Mouse (Mus musculus): ENCODE measurements around the gene Fam131b. TPM values are rescaled to one million over a fixed set of nuclear protein-coding genes. Genes with fewer than 3 reads are reported as not detected.

Fam131b gene
- 0.89 TPM for polyA plus RNA-seq (2021)

DNA sequence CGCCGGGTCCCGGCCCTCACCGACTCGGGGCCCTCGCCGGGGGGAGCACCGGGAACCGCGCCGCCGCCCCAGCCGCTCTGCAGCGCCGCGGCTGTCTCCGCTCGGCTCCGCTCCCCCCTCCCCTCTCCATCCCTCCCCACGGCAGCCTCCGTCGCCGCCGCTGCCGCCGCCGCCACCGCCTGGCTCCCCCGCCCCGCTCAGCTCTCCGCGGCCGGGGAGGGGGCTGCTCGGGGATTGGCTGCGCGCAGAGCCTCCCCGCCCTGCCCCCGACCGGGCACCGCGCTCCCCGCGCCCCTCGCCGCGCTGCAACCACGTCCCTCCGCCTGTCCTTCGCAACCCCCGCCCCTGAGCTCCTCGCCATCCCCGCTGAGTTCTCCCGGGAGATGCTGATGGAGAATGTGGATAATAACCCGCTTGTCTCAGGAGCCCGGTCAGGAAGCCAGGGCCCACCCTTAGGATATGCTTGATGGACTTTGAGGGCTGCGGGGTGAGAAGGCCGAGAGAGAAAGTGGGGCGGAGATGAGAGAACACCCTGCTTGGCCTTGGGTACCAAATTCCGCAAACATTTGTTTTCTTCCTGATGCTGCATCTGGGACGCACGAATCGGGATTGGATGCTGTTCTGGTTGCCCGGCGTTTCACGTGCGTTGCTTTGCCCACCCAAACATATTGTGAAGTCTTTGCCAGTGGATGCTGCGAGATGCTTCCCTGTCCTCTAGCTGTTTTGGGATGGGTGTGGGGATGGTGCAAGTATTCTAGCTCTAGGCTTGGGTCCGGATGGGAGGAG is at the start of gene Fam131b:
Gene Fam131b (minus strand): TSS at position 162 of the 786 bp plus-strand sequence.
- in situ Hi-C loops (cut with MboI; ENCODE audit: low pct_unique_long_range_greater_than_20kb), result loop anchor here (5.0 to 25.0 kb wide), 2 partner anchors 97 to 538 kb away; no protein-coding TSS in a partner anchor

DNA sequence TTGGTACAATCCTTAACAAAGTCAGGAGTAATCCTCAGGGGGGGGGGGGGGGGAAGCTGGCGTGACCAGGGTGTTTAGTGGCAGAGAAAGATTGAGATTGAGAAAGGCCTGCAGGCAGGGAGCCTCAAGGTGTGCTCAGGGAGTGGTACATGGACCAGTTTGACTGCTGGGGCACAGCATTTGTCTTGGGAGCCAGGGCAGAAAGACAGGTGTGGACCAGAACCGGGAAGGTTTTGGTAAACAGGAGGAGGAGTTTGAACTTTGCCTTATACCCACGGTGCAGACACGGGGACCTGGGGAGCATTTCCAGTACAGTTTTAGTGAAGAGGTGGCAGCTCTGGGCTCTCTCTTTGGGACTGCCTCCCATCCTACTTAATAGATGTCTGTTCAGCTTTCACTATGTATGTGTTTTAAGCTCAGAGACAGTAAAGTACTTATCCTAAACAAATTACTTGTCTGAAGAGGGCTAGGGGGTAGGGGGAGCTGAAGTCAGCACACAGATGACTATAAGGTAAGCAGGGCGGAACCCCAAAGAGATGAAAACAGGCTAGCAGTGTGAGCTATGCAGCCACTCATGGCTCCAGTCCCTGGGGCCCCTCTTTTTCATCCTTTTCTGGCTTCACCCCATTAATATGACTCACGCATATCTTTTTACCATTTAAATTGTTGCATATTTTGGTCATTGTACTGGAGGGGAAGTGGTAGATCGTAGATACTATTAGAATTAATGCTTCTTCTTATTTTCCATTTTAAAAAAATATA is 49.4 kb upstream of the Fam131b start:
- no peak for TF ChIP-seq CTCF (IDR thresholded peaks at IDR 0.05)

More for the DNA sequence above, at the start of gene Fam131b:
- no peaks in the 10 kb centered on the region for H3K27me3 ChIP-seq
- DNase-seq (ENCODE audit: low read depth, low spot score), result no peak
- peak; percentile 60 for ATAC-seq
- ChIA-PET POLR2A (no interaction called here), CTCF (interaction anchor here (0.7 to 2.1 kb wide), 24 partner anchors 8 to 120 kb away, joined by 3 to 15 read pairs (median 4); partner anchors contain the start of genes Clcn1 and Zyx)
- no peak for TF ChIP-seq CTCF (IDR thresholded peaks at IDR 0.05)

GRCm38 (mm10) chr6:42372816-42373547 is 48.5 kb upstream of the Fam131b start, which contains the start of gene Epha1:
Epha1 (minus strand) TSS chr6:42373268.
- POLR2A ChIA-PET, result interaction anchor here (0.6 kb wide), 1 partner anchor 23 kb away, joined by 3 read pairs; no protein-coding TSS in a partner anchor
- no peak for DNase-seq (ENCODE audit: low read depth, low spot score)
- peak; percentile 46 for ATAC-seq
- no peaks in the 10 kb centered on the region for H3K27me3 ChIP-seq
- in situ Hi-C loops (cut with MboI; ENCODE audit: low pct_unique_long_range_greater_than_20kb), result no loop called here
- CTCF ChIA-PET, result interaction anchor here (1.0 to 3.2 kb wide), 5 partner anchors 10 to 24 kb away, joined by 3 to 13 read pairs (median 6); partner anchors contain the start of gene Zyx
- peak; percentile 70 for TF ChIP-seq CTCF (IDR thresholded peaks at IDR 0.05)

More for the DNA sequence above, 49.4 kb upstream of the Fam131b start:
- in situ Hi-C loops (cut with MboI; ENCODE audit: low pct_unique_long_range_greater_than_20kb), result no loop called here
- no peak for DNase-seq (ENCODE audit: low read depth, low spot score)
- no peak for ATAC-seq
- POLR2A ChIA-PET, result interaction anchor here (0.6 to 1.1 kb wide), 2 partner anchors 18 to 22 kb away, joined by 3 read pairs; no protein-coding TSS in a partner anchor
- H3K27me3 ChIP-seq, result no peaks in the 10 kb centered on the region
- CTCF ChIA-PET, result interaction anchor here (0.9 to 3.2 kb wide), 5 partner anchors 10 to 25 kb away, joined by 3 to 13 read pairs (median 4); partner anchors contain the start of gene Zyx

- in situ Hi-C loops (cut with MboI; ENCODE audit: low pct_unique_long_range_greater_than_20kb), result no loop called here
- ChIA-PET CTCF (interaction anchor here (1.1 to 2.1 kb wide), 4 partner anchors 9 to 202 kb away, joined by 3 to 7 read pairs (median 4); partner anchors contain the start of gene Zyx), POLR2A (interaction anchor here (1.5 kb wide), 1 partner anchor 22 kb away, joined by 8 read pairs; the partner anchor contains the start of gene Zyx)
- ATAC-seq (no peak), DNase-seq (ENCODE audit: low read depth, low spot score) (no peak)
- no peak for TF ChIP-seq CTCF (IDR thresholded peaks at IDR 0.05)
- H3K27me3 ChIP-seq, result no peaks in the 10 kb centered on the region
These were observed 48.0 kb upstream of the Fam131b start for GRCm38 (mm10) chr6:42372421-42372815.

- DNase-seq (ENCODE audit: low read depth, low spot score) (no peak), ATAC-seq (no peak)
- in situ Hi-C loops (cut with MboI; ENCODE audit: low pct_unique_long_range_greater_than_20kb), result no loop called here
- no peaks in the 10 kb centered on the region for H3K27me3 ChIP-seq
- ChIA-PET CTCF (interaction anchor here (0.7 to 2.1 kb wide), 8 partner anchors 9 to 202 kb away, joined by 3 to 7 read pairs (median 3); partner anchors contain the start of gene Zyx), POLR2A (interaction anchor here (1.0 to 1.5 kb wide), 3 partner anchors 18 to 22 kb away, joined by 4 to 8 read pairs (median 4); partner anchors contain the start of gene Zyx)
- no peak for TF ChIP-seq CTCF (IDR thresholded peaks at IDR 0.05)
These were observed 47.6 kb upstream of the Fam131b start for GRCm38 (mm10) chr6:42372001-42372400.

DNA sequence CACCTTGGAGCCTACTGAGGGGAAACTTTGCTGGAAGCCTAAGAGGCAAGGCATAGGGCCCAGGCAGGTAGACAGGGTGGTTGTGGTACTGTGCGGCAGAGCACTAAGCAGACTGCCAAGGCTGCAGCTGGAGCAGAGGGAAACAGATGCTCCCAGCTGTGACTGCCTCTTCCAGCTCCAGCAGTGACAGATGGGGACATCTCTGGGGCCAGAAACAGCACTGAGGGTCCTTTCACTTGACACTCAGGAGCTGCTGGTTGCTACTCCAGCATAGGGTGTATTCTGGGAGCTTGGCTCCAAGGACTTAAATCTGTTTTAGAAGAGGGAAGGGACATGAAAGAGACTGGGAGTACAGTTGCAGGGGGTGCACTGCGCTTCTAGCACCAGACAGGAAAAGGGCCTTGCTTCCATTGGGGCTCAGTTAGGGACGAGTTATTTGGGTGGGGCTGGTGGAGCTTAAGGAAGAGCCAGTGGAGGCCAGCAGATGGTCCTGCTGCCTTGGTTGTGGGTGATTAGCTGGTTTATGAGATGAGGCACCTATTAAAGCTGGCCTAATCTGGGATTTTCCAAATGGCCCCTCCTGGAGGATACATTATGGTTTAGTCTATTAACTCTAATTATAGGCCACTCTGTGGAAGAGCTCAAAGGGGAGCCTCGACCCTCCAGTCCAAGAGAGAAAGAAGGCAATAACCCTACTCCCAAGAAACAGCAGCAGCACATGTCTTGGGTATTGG is 46.4 kb upstream of the Fam131b start:
- CTCF ChIA-PET, result interaction anchor here (0.9 to 2.1 kb wide), 4 partner anchors 14 to 37 kb away, joined by 3 to 6 read pairs (median 3); partner anchors contain the start of gene Zyx
- no peak for TF ChIP-seq CTCF (IDR thresholded peaks at IDR 0.05)
- H3K27me3 ChIP-seq, result no peaks in the 10 kb centered on the region
- DNase-seq (ENCODE audit: low read depth, low spot score) (no peak), ATAC-seq (no peak)
- in situ Hi-C loops (cut with MboI; ENCODE audit: low pct_unique_long_range_greater_than_20kb), result no loop called here
- POLR2A ChIA-PET, result interaction anchor here (1.0 to 1.5 kb wide), 3 partner anchors 16 to 21 kb away, joined by 4 to 8 read pairs (median 4); partner anchors contain the start of gene Zyx

GRCm38 (mm10) chr6:42369870-42370269 is 45.4 kb upstream of the Fam131b start:
- ChIA-PET POLR2A (no interaction called here), CTCF (interaction anchor here (0.7 to 1.8 kb wide), 2 partner anchors 9 to 22 kb away, joined by 3 read pairs; no protein-coding TSS in a partner anchor)
- ATAC-seq (no peak), DNase-seq (ENCODE audit: low read depth, low spot score) (no peak)
- no peaks in the 10 kb centered on the region for H3K27me3 ChIP-seq
- in situ Hi-C loops (cut with MboI; ENCODE audit: low pct_unique_long_range_greater_than_20kb), result no loop called here
- no peak for TF ChIP-seq CTCF (IDR thresholded peaks at IDR 0.05)

- TF ChIP-seq CTCF (IDR thresholded peaks at IDR 0.05), result no peak
- no peaks in the 10 kb centered on the region for H3K27me3 ChIP-seq
- ATAC-seq, result no peak
- no peak for DNase-seq (ENCODE audit: low read depth, low spot score)
- POLR2A ChIA-PET, result interaction anchor here (1.1 to 1.3 kb wide), 2 partner anchors 10 to 12 kb away, joined by 3 read pairs; no protein-coding TSS in a partner anchor
- CTCF ChIA-PET, result no interaction called here
- in situ Hi-C loops (cut with MboI; ENCODE audit: low pct_unique_long_range_greater_than_20kb), result no loop called here
These were observed 40.8 kb upstream of the Fam131b start for GRCm38 (mm10) chr6:42365215-42365614.

GRCm38 (mm10) chr6:42364607-42365006 is 40.2 kb upstream of the Fam131b start:
- DNase-seq (ENCODE audit: low read depth, low spot score) (no peak), ATAC-seq (no peak)
- POLR2A ChIA-PET, result interaction anchor here (1.3 kb wide), 1 partner anchor 12 kb away, joined by 3 read pairs; no protein-coding TSS in a partner anchor

More at GRCm38 (mm10) chr6:42364607-42365006, 40.2 kb upstream of the Fam131b start:
- CTCF ChIA-PET, result interaction anchor here (1.3 kb wide), 1 partner anchor 9 kb away, joined by 4 read pairs; no protein-coding TSS in a partner anchor
- H3K27me3 ChIP-seq, result no peaks in the 10 kb centered on the region
- TF ChIP-seq CTCF (IDR thresholded peaks at IDR 0.05), result no peak
- in situ Hi-C loops (cut with MboI; ENCODE audit: low pct_unique_long_range_greater_than_20kb), result no loop called here
